Comparison of ENCODE assay signal across 21 mouse cellular contexts in genomic region chr11:16802668-16803067, GRCm38 (mm10). TPM values are rescaled to one million over a fixed set of nuclear protein-coding genes. Genes with fewer than 3 reads are reported as not detected.
DNase-seq lines count a peak whose midpoint lies in the region; ATAC-seq and TF ChIP-seq lines count a peak whose summit lies in the region.
"Had no signal": no experiment of that assay in that cellular context is flagged by ENCODE, and none has a peak within 500 bp of the region (broad histone marks: within the 10 kb centered on the region; RNA-seq: fewer than 3 reads in every experiment).

No protein-coding gene starts in this region.

- TF ChIP-seq CTCF in kidney, postnatal 0 days (IDR thresholded peaks at IDR 0.05; ENCODE audit: low read depth), result no peak
- TF ChIP-seq CTCF in stomach, postnatal 0 days (IDR thresholded peaks at IDR 0.05; ENCODE audit: low read depth), result no peak

- TF ChIP-seq EP300 in stomach, postnatal 0 days (optimal IDR thresholded peaks at IDR 0.05), result no peak

- H3K9ac ChIP-seq in kidney, postnatal 0 days (ENCODE audit: low read depth, low read length), result no peak overlapping the region
- no peak overlapping the region for H3K9ac ChIP-seq in stomach, embryonic 16.5 days (ENCODE audit: low read length)
- no peak overlapping the region for H3K9ac ChIP-seq in stomach, postnatal 0 days (ENCODE audit: low read length)
- H3K9ac ChIP-seq: hindbrain, embryonic 12.5 days; limb, embryonic 15.5 days had no signal

- H3K4me3 ChIP-seq in kidney, postnatal 0 days (replicated peaks; ENCODE audit: low read depth, low read length), result no peak overlapping the region
- H3K4me3 ChIP-seq in stomach, embryonic 16.5 days (replicated peaks; ENCODE audit: low read length), result no peak overlapping the region
- H3K4me3 ChIP-seq in stomach, postnatal 0 days (ENCODE audit: low read depth, low read length), result no peak overlapping the region
- H3K4me3 ChIP-seq: hindbrain, embryonic 12.5 days; limb, embryonic 15.5 days; midbrain, embryonic 10.5 days had no signal

- H3K9me3 ChIP-seq in kidney, postnatal 0 days (replicated peaks; ENCODE audit: low read length), result no peaks in the 10 kb centered on the region
- H3K9me3 ChIP-seq in stomach, embryonic 16.5 days (replicated peaks; ENCODE audit: control insufficient read depth, low read length), result no peaks in the 10 kb centered on the region
- H3K9me3 ChIP-seq in stomach, postnatal 0 days (ENCODE audit: control insufficient read depth, low read length), result no peaks in the 10 kb centered on the region
- H3K9me3 ChIP-seq: hindbrain, embryonic 12.5 days; limb, embryonic 15.5 days; midbrain, embryonic 10.5 days had no signal

- no peaks in the 10 kb centered on the region for H3K27me3 ChIP-seq in kidney, postnatal 0 days (ENCODE audit: insufficient read depth, low read length)
- H3K27me3 ChIP-seq in stomach, embryonic 16.5 days (ENCODE audit: control insufficient read depth, insufficient read depth, low read length), result no peaks in the 10 kb centered on the region
- no peaks in the 10 kb centered on the region for H3K27me3 ChIP-seq in stomach, postnatal 0 days (ENCODE audit: control insufficient read depth, insufficient read depth, low read length)
- H3K27me3 ChIP-seq: hindbrain, embryonic 12.5 days; limb, embryonic 15.5 days had no signal

- no peaks in the 10 kb centered on the region for H3K36me3 ChIP-seq in kidney, postnatal 0 days (ENCODE audit: insufficient read depth, low read length)
- no peaks in the 10 kb centered on the region for H3K36me3 ChIP-seq in stomach, embryonic 16.5 days (ENCODE audit: control insufficient read depth, insufficient read depth, low read length)
- no peaks in the 10 kb centered on the region for H3K36me3 ChIP-seq in stomach, postnatal 0 days (ENCODE audit: control insufficient read depth, insufficient read depth, low read length)
- H3K36me3 ChIP-seq: hindbrain, embryonic 12.5 days; limb, embryonic 15.5 days; midbrain, embryonic 10.5 days had no signal

- H3K27ac ChIP-seq in kidney, postnatal 0 days, result no peak overlapping the region
- 0 out of 2 replicates have a peak overlapping the region, but pooled peaks have one; percentile 28 for H3K27ac ChIP-seq in stomach, embryonic 16.5 days (ENCODE audit: low read length)
- H3K27ac ChIP-seq in stomach, postnatal 0 days (replicated peaks), result no peak overlapping the region
- H3K27ac ChIP-seq: hindbrain, embryonic 12.5 days; limb, embryonic 15.5 days; macrophage; midbrain, embryonic 10.5 days had no signal

- peaks cover 3% of the 10 kb centered on the region; the same call in 1 of the 2 replicates for H3K4me1 ChIP-seq in kidney, postnatal 0 days (replicated peaks; ENCODE audit: insufficient read depth, low read length)
- peaks cover 26% of the 10 kb centered on the region for H3K4me1 ChIP-seq in stomach, embryonic 16.5 days (ENCODE audit: control insufficient read depth, insufficient read depth, low read length)
- H3K4me1 ChIP-seq in stomach, postnatal 0 days (replicated peaks; ENCODE audit: control insufficient read depth, insufficient read depth), result peaks cover 6% of the 10 kb centered on the region; the same call in 1 of the 2 replicates
- H3K4me1 ChIP-seq: hindbrain, embryonic 12.5 days; midbrain, embryonic 10.5 days had no signal

- intact Hi-C loops in left cerebral cortex, postnatal 36 days (cut with DNase I), result no loop called here

- ATAC-seq in kidney, postnatal 0 days (replicated peaks; ENCODE audit: low FRiP score, low read depth), result no peak
- no peak for ATAC-seq in stomach, embryonic 16.5 days (ENCODE audit: insufficient read depth, low FRiP score)
- ATAC-seq in stomach, postnatal 0 days (ENCODE audit: low FRiP score, low TSS enrichment), result no peak

- WGBS in kidney, postnatal 0 days, result 50% methylated on average over 1 of the region's 1 CpGs
- WGBS in stomach, embryonic 16.5 days, result 18% methylated on average over 1 of the region's 1 CpGs
- whole genome bisulfite sequencing in stomach, postnatal 0 days, result 6% methylated on average over 1 of the region's 1 CpGs

- DNase-seq in kidney, postnatal 0 days (ENCODE audit: low spot score), result peak; percentile 42
- no peak for DNase-seq in kidney, adult 18-20 months
- no peak for DNase-seq in stomach, postnatal 0 days (ENCODE audit: low spot score)
- DNase-seq in left cerebral cortex, postnatal 36 days (ENCODE audit: low spot score in 2 of 2), result peak; percentile 21 to 35
- peak; percentile 65 for DNase-seq in telencephalon, adult 2 months (ENCODE audit: low read depth, low spot score)
- no peak for DNase-seq in thymus, postnatal 36 days
- no peak for DNase-seq in cerebellum, postnatal 14 days
- DNase-seq: cerebellum, adult 11 months; cerebellum, postnatal 25 days; embryo, embryonic 11 days; heart, postnatal 10 days; kidney, adult 2 months; kidney, postnatal 14 days; lung, adult 2 months; thymus, postnatal 4 days had no signal

- no peak overlapping the region for H3K4me2 ChIP-seq in kidney, postnatal 0 days (ENCODE audit: low read length)
- H3K4me2 ChIP-seq in stomach, embryonic 16.5 days (ENCODE audit: low read depth, low read length), result no peak overlapping the region
- no peak overlapping the region for H3K4me2 ChIP-seq in stomach, postnatal 0 days (replicated peaks; ENCODE audit: low read depth)
- H3K4me2 ChIP-seq: heart, embryonic 11.5 days; hindbrain, embryonic 12.5 days; limb, embryonic 15.5 days had no signal

RNA-seq across cellular contexts. Expression of gene Egfr, which starts 50.7 kb away (rescaled TPM):
- polyA plus RNA-seq in kidney, postnatal 0 days (2015; fragmentation: Nextera tagmentation; extraction: Ambion mirVana), result 4.1 and 4.6 TPM in 2 replicates
- polyA plus RNA-seq in stomach, embryonic 16.5 days (2015; fragmentation: Nextera tagmentation; extraction: Ambion mirVana), result 17.0 and 17.8 TPM in 2 replicates
- 11.9 and 13.5 TPM in 2 replicates for polyA plus RNA-seq in stomach, postnatal 0 days (2015; fragmentation: Nextera tagmentation; extraction: Ambion mirVana)
- total RNA-seq in left cerebral cortex, postnatal 36 days (2021), result 10 to 100 TPM; 15.0 to 15.1 TPM

Comparison
In these comparisons a context has a peak if more than half of its experiments do, and no peak if none do; other contexts are left out.
1. DNase-seq: peak in kidney, postnatal 0 days (single experiment), left cerebral cortex, postnatal 36 days (2 of 2) and telencephalon, adult 2 months (single experiment); none in kidney, adult 18-20 months (single experiment), stomach, postnatal 0 days (single experiment), thymus, postnatal 36 days (0 of 2) and cerebellum, postnatal 14 days (0 of 2).